Mouse (Mus musculus) left cerebral cortex, adult 11 months (tissue): ENCODE data around the gene Hoxb2.

Source experiments
- DNase-seq: peaks from one replicate; pipeline ENCODE4 v3.0.0; 2022; ENCODE audit warnings: low spot score

The Hoxb2 gene

GRCm38 (mm10) chr11:96351831-96352230 is 1.5 kb downstream of the Hoxb2 start:
- no peak for DNase-seq

GRCm38 (mm10) chr11:96352691-96353521 is 2.6 kb downstream of the Hoxb2 start:
- DNase-seq = no peak

DNA sequence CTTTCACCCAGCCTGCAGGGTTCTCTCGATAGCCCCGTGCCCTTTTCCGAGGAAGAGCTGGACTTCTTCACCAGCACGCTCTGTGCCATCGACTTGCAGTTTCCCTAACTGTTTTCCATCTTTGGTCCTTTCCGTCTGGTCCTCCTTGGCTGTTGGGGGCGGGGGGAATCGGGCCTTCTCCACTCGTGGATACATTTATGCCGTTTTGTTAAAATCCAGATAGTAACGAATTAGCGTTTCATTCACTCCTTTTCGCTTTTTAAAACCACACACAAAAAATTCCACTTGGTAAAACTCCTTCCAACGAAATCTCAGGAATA is 3.2 kb downstream of the Hoxb2 start:
- no peak for DNase-seq

GRCm38 (mm10) chr11:96353939-96354338 is 3.6 kb downstream of the Hoxb2 start:
- DNase-seq = no peak

- DNase-seq = no peak
Observed at GRCm38 (mm10) chr11:96354376-96354775, 4.1 kb downstream of the Hoxb2 start.

- DNase-seq = no peak
Observed at GRCm38 (mm10) chr11:96354801-96355311, 4.5 kb downstream of the Hoxb2 start.

- DNase-seq = no peak
Observed at GRCm38 (mm10) chr11:96363807-96364206, 13.5 kb downstream of the Hoxb2 start.

DNA sequence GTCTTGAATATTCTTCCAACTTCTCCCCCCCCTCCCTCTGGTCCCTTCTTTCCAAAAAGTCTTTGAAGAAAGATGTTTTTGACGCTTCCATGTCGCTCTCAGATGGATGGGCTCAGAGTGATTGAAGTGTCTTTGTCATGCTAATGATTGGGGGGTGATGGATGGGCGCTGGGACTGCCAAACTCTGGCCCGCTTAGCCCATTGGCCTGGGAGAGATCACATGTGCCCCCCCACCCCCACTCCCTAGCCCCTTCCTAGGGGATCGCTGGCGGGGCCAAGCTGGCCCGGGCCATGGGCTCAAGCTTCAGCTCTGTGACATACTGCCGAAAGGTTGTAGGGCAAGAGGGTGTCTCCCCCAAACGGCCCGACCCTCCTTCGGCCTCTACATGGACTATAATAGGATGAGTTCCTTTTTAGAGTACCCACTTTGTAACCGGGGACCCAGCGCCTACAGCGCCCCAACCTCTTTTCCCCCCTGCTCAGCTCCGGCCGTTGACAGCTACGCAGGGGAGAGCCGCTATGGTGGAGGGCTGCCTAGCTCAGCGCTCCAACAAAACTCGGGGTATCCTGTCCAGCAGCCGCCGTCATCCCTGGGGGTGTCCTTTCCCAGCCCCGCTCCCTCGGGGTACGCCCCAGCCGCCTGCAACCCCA is 15.2 kb downstream of the Hoxb2 start, which contains the start of gene Hoxb1:
TSS of gene Hoxb1 (plus strand) at position 312 of the 651 bp plus-strand sequence.
- DNase-seq = no peak

- DNase-seq = no peak
Observed at GRCm38 (mm10) chr11:96366092-96367041, 16.0 kb downstream of the Hoxb2 start.

GRCm38 (mm10) chr11:96367141-96367540 is 16.8 kb downstream of the Hoxb2 start:
- no peak for DNase-seq

- DNase-seq = no peak
Observed at GRCm38 (mm10) chr11:96368686-96369085, 18.4 kb downstream of the Hoxb2 start.

- DNase-seq = no peak
Observed at GRCm38 (mm10) chr11:96369140-96369539, 18.8 kb downstream of the Hoxb2 start.

DNA sequence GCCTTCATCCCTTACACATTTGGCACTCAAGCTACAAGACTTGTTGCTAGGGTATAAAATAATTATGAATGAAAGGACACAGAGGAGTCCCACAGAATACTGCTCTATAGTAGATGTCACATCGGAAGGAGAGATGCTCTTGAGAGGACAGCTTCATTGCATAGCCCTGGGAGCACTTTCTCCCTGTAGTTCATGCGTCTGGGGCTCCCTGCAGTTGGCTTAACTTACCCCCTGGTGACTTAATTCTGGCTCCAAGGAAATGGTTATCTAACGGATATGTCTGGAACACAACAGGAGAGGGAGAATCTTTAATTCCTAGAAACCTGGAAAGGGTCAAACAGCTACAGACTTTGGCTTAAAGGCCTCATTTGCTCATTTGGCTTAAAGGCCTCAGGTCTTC is 21.4 kb downstream of the Hoxb2 start:
- no peak for DNase-seq

GRCm38 (mm10) chr11:96372519-96372918 is 22.2 kb downstream of the Hoxb2 start:
- no peak for DNase-seq

- no peak for DNase-seq
Observed at GRCm38 (mm10) chr11:96374810-96375209, 24.5 kb downstream of the Hoxb2 start.

GRCm38 (mm10) chr11:96383381-96383780 is 33.1 kb downstream of the Hoxb2 start:
- no peak for DNase-seq

GRCm38 (mm10) chr11:96387635-96388034 is 37.3 kb downstream of the Hoxb2 start:
- no peak for DNase-seq

GRCm38 (mm10) chr11:96396772-96397626 is 46.7 kb downstream of the Hoxb2 start:
- DNase-seq = no peak

DNA sequence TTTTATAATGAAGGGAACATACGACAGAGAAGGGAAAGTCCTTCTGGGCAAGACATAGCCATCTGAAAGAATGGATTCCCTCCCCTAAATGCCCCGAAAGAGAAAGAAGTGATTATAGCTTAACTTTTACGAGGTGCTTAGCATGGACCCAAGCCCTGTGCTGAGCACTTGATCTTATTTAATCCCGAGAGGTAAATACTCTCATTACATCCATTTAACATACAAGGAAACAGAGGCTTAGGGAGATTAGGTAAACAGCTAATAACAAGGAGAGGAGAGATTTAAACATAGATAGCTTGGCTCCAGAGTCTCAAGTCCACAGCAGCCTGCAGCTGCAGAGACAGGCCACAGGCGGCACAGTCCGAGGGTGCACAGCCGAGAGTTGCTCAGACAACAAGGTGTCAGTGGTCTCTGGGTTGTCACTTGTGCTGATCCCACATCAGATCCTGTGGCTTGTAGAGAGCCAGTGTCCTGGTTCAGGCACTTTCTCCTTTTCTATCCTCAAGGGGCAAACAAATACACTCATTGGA is 47.5 kb downstream of the Hoxb2 start:
- no peak for DNase-seq

GRCm38 (mm10) chr11:96399923-96400322 is 49.6 kb downstream of the Hoxb2 start:
- DNase-seq = no peak
